Mouse (Mus musculus) limb, embryonic 10.5 days (tissue): ENCODE measurements around the gene Cradd. TPM values are rescaled to one million over a fixed set of nuclear protein-coding genes. Genes with fewer than 3 reads are reported as not detected.

ENCODE experiments used
- DNase-seq: peaks from one replicate; pipeline ENCODE4 v3.0.0-alpha.2; 2017; ENCODE audit warnings: low spot score
- H3K27ac ChIP-seq: fragments of 300-500 bp; sonication (generic); 2 replicates; pipeline ENCODE4 v1.5.1; 2016; ENCODE audit warnings: mild to moderate bottlenecking
- H3K27me3 ChIP-seq: fragments of 300-500 bp; sonication (generic); 2 replicates; pipeline ENCODE4 v1.6.1; 2016; ENCODE audit warnings: low read depth, mild to moderate bottlenecking; ENCODE audit not compliant: poor library complexity, severe bottlenecking
- H3K36me3 ChIP-seq: fragments of 300-500 bp; sonication (generic); 2 replicates; pipeline ENCODE4 v1.6.1; 2016; ENCODE audit warnings: mild to moderate bottlenecking, moderate library complexity
- H3K4me1 ChIP-seq: fragments of 300-500 bp; sonication (generic); 2 replicates; pipeline ENCODE4 v1.6.1; 2016
- H3K4me3 ChIP-seq: fragments of 300-500 bp; sonication (generic); 2 replicates; pipeline ENCODE4 v1.5.1; 2016; ENCODE audit warnings: mild to moderate bottlenecking, moderate library complexity
- H3K9me3 ChIP-seq: fragments of 300-500 bp; sonication (generic); replicated peaks from 2 replicates; pipeline ENCODE4 v1.6.1; 2016; ENCODE audit warnings: mild to moderate bottlenecking
- WGBS: fragments of 180-500 bp; shearing (Covaris S2); methylation state at CpG from one replicate; pipeline ENCODE4 v1.1.7; 2016; 5-methylcytosine and 5-hydroxymethylcytosine counted together
- polyA plus RNA-seq: library from polyadenylated mRNA; unstranded; fragments of >200 nt; fragmentation: Nextera tagmentation; extraction: Ambion mirVana; gene quantifications from 2 replicates; pipeline ENCODE4 v1.2.1, GENCODE M21; 2016

Gene Cradd
- polyA plus RNA-seq, 1 experiment from 2014 or later, result 11.9 TPM

- H3K27ac ChIP-seq, result peak overlapping the region; percentile 95; the same call in 1 of the 2 replicates
- WGBS, result 51% methylated on average over 1 of the region's 1 CpGs
These were observed 322 bp upstream of the Cradd start for GRCm38 (mm10) chr10:95324278-95324631.

GRCm38 (mm10) chr10:95322076-95323070, 1.6 kb downstream of the Cradd start:
- H3K36me3 ChIP-seq, result no peaks in the 10 kb centered on the region
- peaks cover 4% of the 10 kb centered on the region; the same call in 1 of the 2 replicates for H3K27me3 ChIP-seq
- no peaks in the 10 kb centered on the region for H3K9me3 ChIP-seq
- peak overlapping the region; percentile 74 for H3K4me3 ChIP-seq
- H3K4me1 ChIP-seq, result peaks cover 12% of the 10 kb centered on the region
- 62% methylated on average over 20 of the region's 20 CpGs for WGBS
- peak overlapping the region; percentile 95 for H3K27ac ChIP-seq
- peak; percentile 34 for DNase-seq

More at GRCm38 (mm10) chr10:95324278-95324631, 322 bp upstream of the Cradd start:
- H3K9me3 ChIP-seq, result no peaks in the 10 kb centered on the region
- peaks cover 12% of the 10 kb centered on the region for H3K4me1 ChIP-seq
- no peaks in the 10 kb centered on the region for H3K36me3 ChIP-seq
- no peaks in the 10 kb centered on the region for H3K27me3 ChIP-seq
- H3K4me3 ChIP-seq, result peak overlapping the region; percentile 74
- DNase-seq, result no peak

GRCm38 (mm10) chr10:95319001-95319400, 4.9 kb downstream of the Cradd start:
- Histone ChIP-seq H3K9me3 (no peaks in the 10 kb centered on the region), H3K27ac (no peak overlapping the region), H3K27me3 (peaks cover 9% of the 10 kb centered on the region; the same call in 1 of the 2 replicates), H3K4me1 (peaks cover 43% of the 10 kb centered on the region), H3K4me3 (no peak overlapping the region), H3K36me3 (no peaks in the 10 kb centered on the region)
- DNase-seq, result no peak
- WGBS, result 94% methylated on average over 13 of the region's 13 CpGs

DNA sequence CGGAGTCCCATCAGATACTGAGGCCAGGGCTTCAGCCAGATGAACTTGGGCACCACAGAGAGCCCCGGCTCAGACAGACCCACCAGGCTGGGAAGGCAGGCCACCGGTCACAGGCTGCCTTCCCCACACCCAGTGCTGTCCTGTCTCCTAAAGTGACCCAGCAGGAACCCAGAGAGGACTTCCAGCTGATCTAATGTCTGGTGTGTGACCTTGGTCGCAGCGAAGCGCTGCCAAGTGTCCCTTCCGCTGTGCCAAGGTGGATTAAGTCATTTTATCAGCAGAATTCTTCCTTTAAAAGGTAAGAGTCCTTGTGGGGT, 5.6 kb downstream of the Cradd start:
- Histone ChIP-seq H3K4me3 (no peak overlapping the region), H3K36me3 (no peaks in the 10 kb centered on the region), H3K27ac (peak overlapping the region; percentile 56), H3K9me3 (no peaks in the 10 kb centered on the region), H3K4me1 (peaks cover 50% of the 10 kb centered on the region), H3K27me3 (peaks cover 9% of the 10 kb centered on the region; the same call in 1 of the 2 replicates)
- WGBS, result 93% methylated on average over 7 of the region's 7 CpGs
- DNase-seq, result no peak

GRCm38 (mm10) chr10:95317581-95318391, 6.1 kb downstream of the Cradd start:
- Histone ChIP-seq H3K27me3 (peaks cover 9% of the 10 kb centered on the region; the same call in 1 of the 2 replicates), H3K4me3 (no peak overlapping the region), H3K36me3 (no peaks in the 10 kb centered on the region), H3K4me1 (peaks cover 49% of the 10 kb centered on the region), H3K27ac (peak overlapping the region; percentile 56), H3K9me3 (no peaks in the 10 kb centered on the region)
- DNase-seq, result no peak
- WGBS, result 89% methylated on average over 21 of the region's 21 CpGs

- Histone ChIP-seq H3K9me3 (no peaks in the 10 kb centered on the region), H3K4me3 (no peak overlapping the region), H3K27me3 (peaks cover 12% of the 10 kb centered on the region; the same call in 1 of the 2 replicates), H3K36me3 (no peaks in the 10 kb centered on the region), H3K4me1 (peaks cover 42% of the 10 kb centered on the region), H3K27ac (no peak overlapping the region)
- DNase-seq, result no peak
- WGBS, result 84% methylated on average over 14 of the region's 14 CpGs
These were observed 6.8 kb downstream of the Cradd start for GRCm38 (mm10) chr10:95317091-95317490.

DNA sequence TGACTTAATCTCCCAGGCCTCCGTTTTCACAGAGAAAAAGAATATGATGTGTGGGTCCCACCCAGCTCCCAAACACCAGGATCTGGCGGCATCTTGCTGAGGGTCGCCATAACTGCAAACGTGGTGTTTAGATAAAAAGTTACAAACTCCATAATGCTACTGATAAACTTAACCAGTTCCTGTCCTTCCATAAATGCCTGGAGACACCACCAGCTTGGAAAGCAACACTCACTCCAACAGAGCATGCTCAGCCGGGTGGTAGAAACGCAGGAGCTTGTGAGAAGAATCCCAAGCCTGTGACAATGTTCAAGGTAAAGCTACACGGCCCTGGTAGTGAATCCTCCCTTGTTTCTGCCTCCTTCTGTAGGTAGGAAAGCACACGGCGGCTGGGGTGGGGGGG, 7.3 kb downstream of the Cradd start:
- Histone ChIP-seq H3K36me3 (no peaks in the 10 kb centered on the region), H3K4me3 (no peak overlapping the region), H3K27me3 (peaks cover 16% of the 10 kb centered on the region; the same call in 1 of the 2 replicates), H3K4me1 (peaks cover 41% of the 10 kb centered on the region), H3K27ac (no peak overlapping the region), H3K9me3 (no peaks in the 10 kb centered on the region)
- WGBS, result 76% methylated on average over 9 of the region's 9 CpGs
- no peak for DNase-seq

DNA sequence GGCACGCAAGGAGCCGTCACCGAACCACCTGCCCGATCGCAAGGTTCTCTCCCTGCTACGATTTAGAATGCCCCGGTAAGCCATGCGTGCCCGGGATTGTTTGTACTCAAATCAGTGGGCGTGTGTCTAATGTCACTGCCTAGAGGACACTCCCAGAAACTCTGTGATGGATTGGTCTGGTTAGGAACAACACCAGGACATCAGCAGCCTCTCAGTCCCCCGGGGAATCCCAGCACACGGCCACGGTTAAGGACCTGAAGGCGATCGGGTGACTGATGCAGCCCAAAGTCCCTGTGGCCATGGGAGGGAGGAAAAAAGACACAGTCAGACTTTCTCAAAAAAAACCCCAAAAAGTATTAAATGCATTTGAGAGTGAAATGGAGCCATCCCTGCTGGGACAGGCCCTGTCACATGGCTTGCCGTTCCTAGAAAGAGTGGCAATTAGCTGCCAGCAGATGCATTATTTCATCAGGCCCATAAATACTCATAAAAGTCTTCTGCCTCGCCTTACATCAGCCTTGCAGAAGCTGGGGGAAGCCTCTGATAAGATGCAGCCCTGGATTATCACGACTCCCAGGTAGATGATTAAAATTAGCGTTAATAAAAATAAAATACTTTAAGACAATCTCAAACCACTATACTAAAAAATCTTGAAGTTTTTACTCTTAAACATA, 8.0 kb downstream of the Cradd start:
- WGBS, result 42% methylated on average over 19 of the region's 19 CpGs
- no peaks in the 10 kb centered on the region for H3K9me3 ChIP-seq

GRCm38 (mm10) chr10:95315321-95315720, 8.6 kb downstream of the Cradd start:
- Histone ChIP-seq H3K27ac (no peak overlapping the region), H3K4me3 (no peak overlapping the region), H3K9me3 (no peaks in the 10 kb centered on the region), H3K4me1 (peaks cover 51% of the 10 kb centered on the region), H3K27me3 (peaks cover 26% of the 10 kb centered on the region; the same call in 1 of the 2 replicates), H3K36me3 (no peaks in the 10 kb centered on the region)
- 92% methylated on average over 11 of the region's 11 CpGs for WGBS
- no peak for DNase-seq

More for the DNA sequence above, 8.0 kb downstream of the Cradd start:
- no peak for DNase-seq
- Histone ChIP-seq H3K4me3 (no peak overlapping the region), H3K4me1 (peaks cover 48% of the 10 kb centered on the region), H3K27ac (no peak overlapping the region), H3K27me3 (peaks cover 24% of the 10 kb centered on the region; the same call in 1 of the 2 replicates), H3K36me3 (no peaks in the 10 kb centered on the region)

DNA sequence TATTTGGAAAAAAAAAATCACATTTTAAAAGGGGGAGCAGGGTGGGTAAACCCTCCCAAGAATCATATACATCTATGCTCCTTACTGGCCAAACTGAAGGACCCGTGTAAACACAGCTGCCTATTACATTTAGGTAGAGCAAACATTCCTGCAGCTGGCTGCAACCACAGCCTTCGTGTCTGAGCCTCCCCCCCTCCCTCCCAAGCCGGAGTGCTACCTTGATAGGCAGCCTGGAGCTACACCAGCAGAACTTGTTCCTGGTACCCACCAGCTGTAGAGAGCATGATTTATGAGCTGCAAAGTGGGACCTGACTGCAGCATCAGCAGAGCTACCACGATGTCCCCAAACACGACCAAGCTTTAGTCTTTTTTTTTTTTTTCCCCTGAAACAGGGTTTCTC, 9.9 kb downstream of the Cradd start:
- Histone ChIP-seq H3K27ac (no peak overlapping the region), H3K36me3 (no peaks in the 10 kb centered on the region), H3K4me3 (no peak overlapping the region; the same call in 1 of the 2 replicates), H3K9me3 (no peaks in the 10 kb centered on the region), H3K4me1 (peaks cover 63% of the 10 kb centered on the region), H3K27me3 (peaks cover 26% of the 10 kb centered on the region; the same call in 1 of the 2 replicates)
- peak; percentile 54 for DNase-seq
- WGBS, result 11% methylated on average over 5 of the region's 5 CpGs

DNA sequence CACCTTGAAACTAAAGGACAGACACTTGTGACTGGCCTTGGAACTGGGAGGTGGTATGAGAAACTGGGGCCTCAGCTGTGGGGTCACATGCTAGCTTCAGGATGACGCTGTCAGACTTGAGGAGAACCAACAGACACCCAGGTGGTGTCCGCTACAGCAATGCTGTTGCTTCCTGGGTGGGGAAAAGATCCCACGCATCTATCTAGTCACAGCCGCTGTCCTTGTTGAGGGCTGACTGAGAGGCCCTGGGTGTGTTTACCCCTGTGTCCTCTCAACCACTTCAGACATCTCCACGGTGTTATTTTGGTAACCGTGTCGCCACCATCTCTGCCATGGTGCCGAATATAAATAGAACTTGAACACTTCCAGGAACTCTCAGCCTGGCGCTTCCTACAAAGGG, 10.4 kb downstream of the Cradd start:
- DNase-seq, result no peak
- no peak overlapping the region for H3K27ac ChIP-seq
- H3K36me3 ChIP-seq, result no peaks in the 10 kb centered on the region
- no peaks in the 10 kb centered on the region for H3K9me3 ChIP-seq
- 87% methylated on average over 9 of the region's 9 CpGs for WGBS
- no peak overlapping the region for H3K4me3 ChIP-seq
- peaks cover 26% of the 10 kb centered on the region; the same call in 1 of the 2 replicates for H3K27me3 ChIP-seq
- peaks cover 64% of the 10 kb centered on the region for H3K4me1 ChIP-seq

DNA sequence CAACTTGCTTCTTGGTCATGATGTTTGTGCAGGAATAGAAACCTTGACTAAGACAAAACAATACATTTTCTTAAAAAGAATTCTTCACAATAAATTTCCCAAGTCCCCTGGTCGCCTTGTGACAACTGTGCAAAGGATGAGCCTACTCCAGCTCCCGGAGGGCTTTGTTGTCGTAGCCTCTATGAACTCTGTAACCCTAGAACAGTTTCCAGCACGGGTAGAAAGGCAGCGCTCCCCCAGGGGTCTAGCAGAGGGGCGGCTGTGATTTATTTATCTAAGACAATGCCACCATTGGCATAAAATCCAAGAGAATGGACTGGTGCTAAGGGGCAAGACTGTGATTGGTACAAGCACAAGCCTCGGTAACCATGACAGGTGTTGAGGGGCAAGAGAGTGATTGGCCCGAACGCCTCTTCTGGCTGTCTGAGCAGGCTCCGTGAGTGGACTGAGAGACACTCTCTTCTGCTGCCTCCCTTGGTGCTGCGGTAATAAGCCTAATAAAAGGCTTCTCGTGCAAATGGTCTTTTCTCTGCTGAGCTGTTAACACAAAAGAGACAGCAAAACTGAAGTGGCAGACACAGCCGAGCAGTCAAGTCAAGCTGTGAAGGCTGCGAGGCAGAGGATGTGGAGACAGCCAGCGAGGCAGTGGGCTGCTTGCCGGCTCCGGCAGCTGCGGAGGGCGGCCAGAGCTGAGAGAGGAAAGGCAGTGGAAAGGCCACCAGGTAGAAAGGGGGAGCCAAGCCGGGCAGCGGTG, 13.1 kb downstream of the Cradd start:
- 23% methylated on average over 21 of the region's 21 CpGs for WGBS
- Histone ChIP-seq H3K4me3 (no peak overlapping the region), H3K4me1 (peaks cover 49% of the 10 kb centered on the region), H3K9me3 (no peaks in the 10 kb centered on the region), H3K36me3 (no peaks in the 10 kb centered on the region), H3K27ac (peak overlapping the region; percentile 37; the same call in 1 of the 2 replicates), H3K27me3 (peaks cover 18% of the 10 kb centered on the region; the same call in 1 of the 2 replicates)
- no peak for DNase-seq
